Mouse (Mus musculus) layer of hippocampus, adult 18-20 months (tissue): ENCODE data around the gene Olfr1306. TPM values are rescaled to one million over a fixed set of nuclear protein-coding genes. Genes with fewer than 3 reads are reported as not detected.

Experiments
- DNase-seq, 2 experiments: peaks; one replicate each; pipeline ENCODE4 v3.0.0; 2022; ENCODE audit warnings: low spot score in 2 of 2
- long read RNA-seq: library from polyadenylated mRNA; stranded (forward); transcript quantifications from one replicate; pipeline ENCODE4 v2.0.0, GENCODE M21; 2021
- total RNA-seq, 2 experiments: library from RNA; stranded (reverse); gene quantifications; 2 replicates each; pipeline ENCODE4 v1.2.3; 2021

Gene Olfr1306
- not detected for total RNA-seq
- long read RNA-seq, result 0 reads

DNA sequence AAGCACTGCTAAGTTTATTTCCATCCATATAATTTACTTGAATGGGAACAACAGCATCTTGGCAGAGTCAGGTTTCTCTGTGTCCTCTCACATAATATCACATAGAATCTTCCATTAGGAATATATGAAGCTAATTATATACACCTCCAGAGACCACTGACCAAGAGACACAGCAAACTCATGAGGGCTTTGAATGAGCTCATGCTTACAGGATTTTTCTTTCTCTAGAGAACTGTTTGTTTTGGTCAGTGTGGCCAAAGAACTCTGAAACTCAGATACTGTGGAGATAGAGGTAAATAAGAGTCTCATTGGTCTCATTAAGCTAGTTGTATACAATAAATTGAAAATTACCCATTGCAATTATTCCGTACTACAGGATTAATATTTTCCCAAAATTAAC, at the start of gene Olfr1306:
TSS of gene Olfr1306 (minus strand) at position 101 of the 400 bp plus-strand sequence.
- DNase-seq, result no peak

- no peak for DNase-seq
Observed at GRCm38 (mm10) chr2:111964844-111965243, 48.8 kb upstream of the Olfr1306 start, which contains the start of gene Olfr1308. Gene Olfr1308 (minus strand): TSS chr2:111964944.

- no peak for DNase-seq
Observed at GRCm38 (mm10) chr2:111949340-111949739, 33.3 kb upstream of the Olfr1306 start, which contains the start of gene Olfr1307. Gene Olfr1307 (minus strand): TSS chr2:111949440.

- DNase-seq, result no peak
Observed at GRCm38 (mm10) chr2:111877049-111877448, 39.0 kb downstream of the Olfr1306 start, which contains the start of gene Olfr1305. Gene Olfr1305 (minus strand): TSS chr2:111877149.

Other genes with a start within 250 kb of the Olfr1306 start
- gene Olfr1301, start 165.3 kb downstream of the Olfr1306 start, total RNA-seq, result not detected
- gene Olfr1302, start 138.8 kb downstream of the Olfr1306 start, total RNA-seq, result not detected
- not detected for gene Olfr1303, start 95.9 kb downstream of the Olfr1306 start, total RNA-seq
- not detected for gene Olfr1305, start 39.1 kb downstream of the Olfr1306 start, total RNA-seq
- gene Olfr1307, start 33.2 kb upstream of the Olfr1306 start, total RNA-seq, result under 1 TPM in 1 of 2 experiments, not detected in 1; 0.02 TPM
- not detected for gene Olfr1308, start 48.7 kb upstream of the Olfr1306 start, total RNA-seq
- not detected for gene Olfr1309, start 74.0 kb upstream of the Olfr1306 start, total RNA-seq
- not detected for gene Olfr1310, start 96.4 kb upstream of the Olfr1306 start, total RNA-seq
- not detected for gene Olfr1311, start 108.1 kb upstream of the Olfr1306 start, total RNA-seq
- gene Olfr1312, start 134.0 kb upstream of the Olfr1306 start, total RNA-seq, result not detected
- gene Olfr1313, start 161.6 kb upstream of the Olfr1306 start, total RNA-seq, result not detected
- gene Olfr1314, start 180.5 kb upstream of the Olfr1306 start, total RNA-seq, result not detected
- not detected for gene Olfr1315-ps1, start 199.2 kb upstream of the Olfr1306 start, total RNA-seq
- not detected for gene Olfr1316, start 218.7 kb upstream of the Olfr1306 start, total RNA-seq
- gene Olfr1317, start 224.1 kb upstream of the Olfr1306 start, total RNA-seq, result not detected
- not detected for gene Olfr1318, start 237.9 kb upstream of the Olfr1306 start, total RNA-seq